Mouse (Mus musculus): ENCODE data around the gene Msi1. TPM values are rescaled to one million over a fixed set of nuclear protein-coding genes. Genes with fewer than 3 reads are reported as not detected.
"Not testable (repeated sequence)": the region's sequence is repeated elsewhere in the genome, so short reads cannot be mapped to it uniquely, and the experiment has no call there.

Gene Msi1
- polyA plus RNA-seq, 1 experiment from 2014 or later: 129 TPM

DNA sequence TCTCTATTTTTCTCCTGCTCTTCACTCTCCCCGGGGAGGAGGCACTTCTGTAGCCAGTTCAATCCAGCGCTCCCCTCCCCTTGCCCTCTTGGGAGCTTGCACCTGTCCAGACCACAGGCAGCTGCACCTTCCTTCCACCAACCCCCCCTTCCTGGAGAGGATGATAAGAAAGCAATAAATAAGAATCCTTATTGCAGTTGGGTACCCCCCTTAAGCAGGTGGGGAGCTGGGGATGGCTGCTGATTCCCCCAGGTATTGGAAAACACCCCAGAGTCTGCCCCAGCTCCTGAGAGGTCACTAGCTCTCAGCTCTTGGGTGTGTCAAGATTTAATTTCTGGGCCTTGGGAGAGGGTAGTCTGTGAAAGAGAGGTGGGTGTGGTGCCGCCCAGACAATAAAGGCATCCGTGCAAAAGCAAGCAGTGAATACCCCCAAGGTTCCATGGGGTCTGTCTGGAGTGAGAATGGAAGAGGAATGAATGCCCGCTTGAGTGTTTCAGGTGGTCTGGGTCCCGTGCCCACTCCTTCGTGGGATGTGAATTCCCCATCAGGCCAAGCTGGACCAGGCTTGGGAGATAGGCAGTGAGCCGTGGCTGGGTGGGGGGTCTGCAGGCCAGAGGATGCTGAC is 6.5 kb downstream of the Msi1 start:
- H3K4me3 ChIP-seq: peak overlapping the region; percentile 35
- no peaks in the 10 kb centered on the region for H3K27me3 ChIP-seq (replicated peaks)
- H3K27ac ChIP-seq: peak overlapping the region; percentile 99
- peak overlapping the region; percentile 67 for H3K9ac ChIP-seq
- no peaks in the 10 kb centered on the region for H3K9me3 ChIP-seq
- 6% methylated on average over 8 of the region's 8 CpGs for WGBS
- peak overlapping the region; percentile 81 for H3K4me2 ChIP-seq (replicated peaks)
- H3K4me1 ChIP-seq: peaks cover 89% of the 10 kb centered on the region
- no peak; the same call in 1 of the 2 replicates for ATAC-seq (ENCODE audit: low FRiP score, low read depth)
- H3K36me3 ChIP-seq: peaks cover 60% of the 10 kb centered on the region

DNA sequence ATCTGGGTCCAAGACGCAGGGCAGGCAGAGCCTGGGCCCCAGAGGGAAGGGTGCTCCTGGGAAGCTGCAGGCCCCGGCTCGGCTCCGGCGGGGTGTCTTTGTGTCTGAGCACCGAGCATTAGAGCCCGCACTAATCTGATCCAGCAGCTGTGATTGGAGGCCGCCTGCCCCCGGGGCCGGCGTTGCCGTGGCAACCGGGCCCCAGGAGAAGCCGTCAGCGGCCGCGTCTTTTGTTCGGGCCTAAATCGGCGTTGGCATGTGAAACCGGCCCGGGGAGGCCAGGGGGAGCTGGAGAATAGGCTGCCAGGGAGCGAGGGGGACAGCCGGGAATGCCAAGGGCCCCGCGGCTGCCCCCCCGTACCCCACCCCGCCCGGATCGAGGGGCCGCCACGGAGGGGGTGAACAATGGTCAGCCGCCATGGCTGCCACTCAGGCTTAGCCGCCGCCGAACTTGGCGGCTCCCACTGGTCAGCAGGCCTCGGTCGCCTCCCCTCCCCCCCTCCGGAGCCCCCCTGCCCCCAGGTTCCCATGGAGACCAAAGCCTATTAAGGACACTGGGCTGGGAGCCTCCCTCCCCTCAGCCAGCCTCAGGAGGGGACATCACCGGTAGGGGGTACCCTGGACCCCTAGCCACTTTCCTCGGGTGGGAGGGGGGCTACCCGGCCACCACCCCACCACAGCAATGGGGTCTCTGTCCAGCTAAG is 7.2 kb downstream of the Msi1 start:
- peak overlapping the region; percentile 67 for H3K9ac ChIP-seq
- H3K4me1 ChIP-seq: peaks cover 90% of the 10 kb centered on the region
- under 1% methylated on average over 37 of the region's 43 CpGs for WGBS
- peak overlapping the region; percentile 81 for H3K4me2 ChIP-seq (replicated peaks)
- H3K36me3 ChIP-seq: peaks cover 63% of the 10 kb centered on the region
- H3K4me3 ChIP-seq: peak overlapping the region; percentile 35
- H3K27me3 ChIP-seq (replicated peaks): no peaks in the 10 kb centered on the region
- H3K9me3 ChIP-seq: no peaks in the 10 kb centered on the region
- H3K27ac ChIP-seq: peak overlapping the region; percentile 99
- peak; percentile 82 for ATAC-seq (ENCODE audit: low FRiP score, low read depth)

GRCm38 (mm10) chr5:115437242-115437944 is 8.0 kb downstream of the Msi1 start:
- Histone ChIP-seq H3K27ac (peak overlapping the region; percentile 99), H3K4me3 (peak overlapping the region; percentile 16; the same call in 1 of the 2 replicates), H3K9ac (peak overlapping the region; percentile 56; the same call in 1 of the 2 replicates), H3K4me1 (peaks cover 82% of the 10 kb centered on the region), H3K9me3 (no peaks in the 10 kb centered on the region), H3K27me3 (replicated peaks) (no peaks in the 10 kb centered on the region), H3K36me3 (peaks cover 70% of the 10 kb centered on the region), H3K4me2 (replicated peaks) (peak overlapping the region; percentile 81)
- WGBS: 27% methylated on average over 7 of the region's 7 CpGs
- ATAC-seq (ENCODE audit: low FRiP score, low read depth): peak; percentile 27

- Histone ChIP-seq H3K4me1 (peaks cover 77% of the 10 kb centered on the region), H3K9ac (peak overlapping the region; percentile 56), H3K27ac (peak overlapping the region; percentile 99), H3K36me3 (peaks cover 70% of the 10 kb centered on the region), H3K9me3 (no peaks in the 10 kb centered on the region), H3K27me3 (replicated peaks) (no peaks in the 10 kb centered on the region), H3K4me3 (peak overlapping the region; percentile 16; the same call in 1 of the 2 replicates), H3K4me2 (replicated peaks) (peak overlapping the region; percentile 81)
- 0% methylated on average over 2 of the region's 2 CpGs for WGBS
- ATAC-seq (ENCODE audit: low FRiP score, low read depth): no peak
These were observed 8.5 kb downstream of the Msi1 start for GRCm38 (mm10) chr5:115437945-115438315.

DNA sequence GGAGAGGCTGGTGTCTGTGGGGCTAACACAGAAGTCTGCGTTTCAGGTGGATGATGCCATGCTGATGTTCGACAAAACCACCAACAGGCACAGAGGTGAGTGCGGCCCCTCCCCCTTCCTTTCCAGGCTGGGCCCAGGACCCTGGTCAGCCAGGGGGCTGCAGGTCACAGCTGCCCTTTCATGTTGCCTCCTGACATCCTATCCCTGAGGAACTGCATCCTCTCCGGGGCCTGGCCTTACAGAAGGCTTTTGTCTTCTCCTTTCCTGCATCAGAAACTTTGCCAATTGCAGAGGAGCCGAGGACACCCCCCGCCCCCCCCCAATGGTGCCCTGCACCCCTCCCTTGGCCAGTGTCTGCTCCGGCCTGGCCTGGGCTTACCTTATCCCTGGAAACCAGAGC is 9.3 kb downstream of the Msi1 start:
- ATAC-seq (ENCODE audit: low FRiP score, low read depth): no peak
- H3K36me3 ChIP-seq: peaks cover 69% of the 10 kb centered on the region
- H3K4me2 ChIP-seq (replicated peaks): peak overlapping the region; percentile 81
- peaks cover 69% of the 10 kb centered on the region for H3K4me1 ChIP-seq
- H3K4me3 ChIP-seq: peak overlapping the region; percentile 5; the same call in 1 of the 2 replicates
- peak overlapping the region; percentile 99 for H3K27ac ChIP-seq
- H3K27me3 ChIP-seq (replicated peaks): no peaks in the 10 kb centered on the region
- peak overlapping the region; percentile 34; the same call in 1 of the 2 replicates for H3K9ac ChIP-seq
- H3K9me3 ChIP-seq: no peaks in the 10 kb centered on the region
- WGBS: 47% methylated on average over 7 of the region's 7 CpGs

DNA sequence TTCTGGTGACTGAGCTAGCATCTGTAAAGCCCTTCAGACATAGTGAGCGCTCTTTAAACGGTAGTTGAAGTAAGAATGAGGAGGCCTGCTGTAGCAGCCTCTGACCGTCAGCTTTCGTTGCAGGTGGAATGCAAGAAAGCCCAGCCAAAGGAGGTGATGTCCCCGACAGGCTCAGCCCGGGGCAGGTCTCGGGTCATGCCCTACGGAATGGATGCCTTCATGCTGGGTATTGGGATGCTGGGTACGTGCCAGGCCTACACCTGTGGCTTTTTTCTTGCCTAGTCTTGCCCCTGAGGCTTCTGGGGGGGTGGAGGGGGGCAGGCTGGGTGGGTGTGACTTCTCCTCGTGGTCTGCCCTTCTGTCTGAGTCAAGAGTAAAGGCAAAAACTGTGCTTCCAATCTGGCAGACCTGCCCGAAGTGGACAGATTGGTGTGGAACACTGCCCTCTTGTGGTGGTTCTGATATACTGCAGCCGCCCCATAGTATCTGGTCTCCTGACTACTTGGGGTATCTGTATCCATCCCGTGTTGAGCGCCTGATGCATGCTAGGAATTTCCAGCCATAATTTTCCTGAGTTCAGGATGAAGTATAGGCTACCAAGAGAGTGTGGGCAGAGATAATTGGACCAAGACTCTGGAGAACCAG is 11.9 kb downstream of the Msi1 start:
- H3K9ac ChIP-seq: no peak overlapping the region
- no peak overlapping the region for H3K4me3 ChIP-seq
- no peak overlapping the region for H3K4me2 ChIP-seq (replicated peaks)
- no peaks in the 10 kb centered on the region for H3K9me3 ChIP-seq
- 40% methylated on average over 14 of the region's 14 CpGs for WGBS
- ATAC-seq (ENCODE audit: low FRiP score, low read depth): no peak
- no peaks in the 10 kb centered on the region for H3K27me3 ChIP-seq (replicated peaks)
- H3K4me1 ChIP-seq: peaks cover 43% of the 10 kb centered on the region
- 0 out of 2 replicates have a peak overlapping the region, but pooled peaks have one; percentile 10 for H3K27ac ChIP-seq
- peaks cover 77% of the 10 kb centered on the region for H3K36me3 ChIP-seq

- Histone ChIP-seq H3K36me3 (peaks cover 90% of the 10 kb centered on the region), H3K4me1 (peaks cover 31% of the 10 kb centered on the region)
- not testable (repeated sequence) for H3K27ac ChIP-seq; H3K9me3 ChIP-seq; ATAC-seq (ENCODE audit: low FRiP score, low read depth); H3K4me3 ChIP-seq; H3K9ac ChIP-seq; H3K27me3 ChIP-seq (replicated peaks); H3K4me2 ChIP-seq (replicated peaks)
- 79% methylated on average over 5 of the region's 5 CpGs for WGBS
These were observed 13.3 kb downstream of the Msi1 start for GRCm38 (mm10) chr5:115442663-115443062.

DNA sequence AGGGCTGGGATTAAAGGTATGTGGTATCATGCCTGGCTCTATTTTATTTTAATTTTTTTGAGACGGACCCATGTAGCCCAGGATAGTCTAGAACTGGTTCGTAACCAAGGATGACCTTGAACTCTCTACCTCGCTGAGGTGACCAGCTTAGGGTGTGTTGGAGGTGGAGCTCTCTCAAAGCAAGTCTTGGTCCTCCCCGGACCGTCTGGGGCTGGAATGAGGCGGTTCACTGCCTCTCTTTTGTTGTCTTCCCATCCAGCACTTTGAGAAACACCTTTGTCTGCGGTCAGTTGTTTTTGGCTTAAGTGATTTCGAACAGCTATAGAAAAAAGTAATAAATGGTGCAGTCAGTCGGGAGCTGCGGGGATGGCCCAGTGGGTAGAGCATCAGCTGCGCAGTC is 14.7 kb downstream of the Msi1 start:
- ATAC-seq (ENCODE audit: low FRiP score, low read depth): no peak
- Histone ChIP-seq H3K27me3 (replicated peaks) (no peaks in the 10 kb centered on the region), H3K4me1 (peaks cover 16% of the 10 kb centered on the region), H3K4me2 (replicated peaks) (no peak overlapping the region), H3K4me3 (no peak overlapping the region), H3K9me3 (no peaks in the 10 kb centered on the region), H3K9ac (no peak overlapping the region), H3K36me3 (peaks cover 93% of the 10 kb centered on the region), H3K27ac (no peak overlapping the region)
- WGBS: 85% methylated on average over 11 of the region's 11 CpGs

GRCm38 (mm10) chr5:115447108-115447507 is 17.7 kb downstream of the Msi1 start:
- no peak overlapping the region for H3K27ac ChIP-seq

DNA sequence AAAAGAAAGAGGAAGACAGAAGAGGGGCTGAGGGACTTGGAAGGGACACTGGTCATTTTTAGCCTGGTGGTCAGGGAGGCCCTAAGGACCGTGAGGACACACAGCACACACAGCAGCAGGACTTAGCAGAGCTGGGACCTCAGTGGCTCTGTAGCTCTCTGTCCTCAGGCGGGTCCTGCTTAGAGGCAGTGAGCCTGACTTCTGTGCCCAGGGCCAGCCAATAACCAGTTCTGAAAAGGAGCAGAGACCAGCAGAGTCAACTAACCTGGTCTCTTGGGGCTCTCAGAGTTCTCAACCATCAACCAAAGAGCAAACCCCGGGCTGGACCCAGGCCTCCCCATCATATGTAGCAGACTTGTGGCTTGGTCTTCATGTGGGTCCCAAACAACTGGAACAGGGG is 19.8 kb downstream of the Msi1 start:
- ATAC-seq (ENCODE audit: low FRiP score, low read depth): no peak
- Histone ChIP-seq H3K4me2 (replicated peaks) (no peak overlapping the region), H3K4me3 (no peak overlapping the region), H3K4me1 (no peaks in the 10 kb centered on the region), H3K27me3 (replicated peaks) (no peaks in the 10 kb centered on the region), H3K36me3 (peaks cover 97% of the 10 kb centered on the region), H3K27ac (no peak overlapping the region), H3K9ac (no peak overlapping the region), H3K9me3 (no peaks in the 10 kb centered on the region)
- 86% methylated on average over 3 of the region's 3 CpGs for WGBS

More at GRCm38 (mm10) chr5:115447108-115447507, 17.7 kb downstream of the Msi1 start:
- H3K9me3 ChIP-seq: no peaks in the 10 kb centered on the region
- no peak overlapping the region for H3K9ac ChIP-seq
- H3K27me3 ChIP-seq (replicated peaks): no peaks in the 10 kb centered on the region
- WGBS: 87% methylated on average over 17 of the region's 17 CpGs
- H3K36me3 ChIP-seq: peaks cover 99% of the 10 kb centered on the region
- H3K4me2 ChIP-seq (replicated peaks): no peak overlapping the region
- no peak for ATAC-seq (ENCODE audit: low FRiP score, low read depth)
- H3K4me3 ChIP-seq: no peak overlapping the region
- H3K4me1 ChIP-seq: no peaks in the 10 kb centered on the region

GRCm38 (mm10) chr5:115450410-115451317 is 21.3 kb downstream of the Msi1 start:
- ATAC-seq (ENCODE audit: low FRiP score, low read depth): peak; percentile 10; the same call in 1 of the 2 replicates
- H3K4me1 ChIP-seq: no peaks in the 10 kb centered on the region
- no peaks in the 10 kb centered on the region for H3K9me3 ChIP-seq
- whole genome bisulfite sequencing: 92% methylated on average over 27 of the region's 27 CpGs
- no peak overlapping the region for H3K9ac ChIP-seq
- H3K36me3 ChIP-seq: peaks cover 90% of the 10 kb centered on the region
- no peak overlapping the region for H3K4me2 ChIP-seq (replicated peaks)
- H3K4me3 ChIP-seq: no peak overlapping the region
- no peak overlapping the region for H3K27ac ChIP-seq
- H3K27me3 ChIP-seq (replicated peaks): no peaks in the 10 kb centered on the region

Measured in neural tube, embryonic 12.5 days (tissue).